Mouse (Mus musculus): ENCODE data around the gene Safb2. TPM values are rescaled to one million over a fixed set of nuclear protein-coding genes. Genes with fewer than 3 reads are reported as not detected.
A peak's percentile ranks its signal among the peaks of the same experiment; 100 is the strongest.

The Safb2 gene
- total RNA-seq, 2 experiments from 2014 or later: 142 to 174 TPM

DNA sequence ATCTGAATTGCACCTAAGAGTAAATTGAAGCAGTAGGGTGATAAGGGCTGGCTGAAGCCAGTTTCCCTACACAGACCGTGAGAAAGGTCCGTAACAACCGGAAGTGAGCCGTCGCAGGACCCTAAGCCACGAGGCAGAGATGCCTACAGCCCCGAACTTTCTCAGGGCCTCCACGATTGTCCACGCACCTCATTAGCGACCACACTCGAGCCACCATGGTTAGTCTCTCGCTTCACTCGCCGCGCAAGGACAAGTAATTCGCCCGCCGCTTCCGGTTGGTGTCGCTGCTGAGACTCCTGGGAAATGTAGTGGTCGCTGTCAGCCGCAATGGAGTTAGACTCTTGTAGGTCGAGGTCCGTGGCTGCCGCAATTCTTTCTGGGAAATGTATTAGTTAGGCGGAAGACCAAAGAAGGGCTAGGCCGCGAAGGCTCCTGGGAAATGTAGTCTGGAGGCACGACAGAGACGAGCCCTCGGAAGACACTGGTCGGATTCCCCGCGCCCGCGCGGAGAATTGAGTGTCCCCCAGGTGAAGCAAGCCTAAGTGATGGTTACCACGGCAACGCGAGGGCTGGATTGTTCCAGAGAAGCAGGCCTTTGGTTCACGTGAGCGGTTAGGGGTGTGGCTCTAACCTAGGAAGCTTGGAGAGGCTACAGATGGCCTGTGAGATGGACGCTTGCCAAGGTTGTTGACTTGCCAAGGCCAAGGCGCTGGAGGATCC, 25.2 kb upstream of the Safb2 start, which contains the start of gene 2410015M20Rik:
2410015M20Rik (minus strand) TSS at position 320 of the 720 bp plus-strand sequence.
- peak; percentile 95 for DNase-seq

DNA sequence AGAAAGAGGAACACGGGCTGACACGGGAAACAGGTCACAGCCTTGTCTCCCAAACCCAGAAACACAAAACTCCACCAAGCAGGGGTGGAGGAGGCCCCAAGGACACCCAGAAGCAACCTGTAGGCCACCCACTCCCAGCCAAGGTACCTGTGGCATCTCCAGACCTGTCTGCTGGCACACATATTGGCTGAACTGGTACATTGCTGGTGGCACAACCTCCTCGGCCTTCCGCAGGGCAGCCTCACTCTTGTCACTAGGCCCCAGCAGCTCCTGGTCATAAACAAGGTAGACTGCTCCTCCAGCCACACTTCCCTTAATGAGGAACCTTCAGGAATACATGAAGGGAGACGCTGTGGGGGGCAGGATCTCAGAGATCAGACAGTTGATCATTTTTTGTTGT, 24.3 kb upstream of the Safb2 start:
- no peak for DNase-seq

DNA sequence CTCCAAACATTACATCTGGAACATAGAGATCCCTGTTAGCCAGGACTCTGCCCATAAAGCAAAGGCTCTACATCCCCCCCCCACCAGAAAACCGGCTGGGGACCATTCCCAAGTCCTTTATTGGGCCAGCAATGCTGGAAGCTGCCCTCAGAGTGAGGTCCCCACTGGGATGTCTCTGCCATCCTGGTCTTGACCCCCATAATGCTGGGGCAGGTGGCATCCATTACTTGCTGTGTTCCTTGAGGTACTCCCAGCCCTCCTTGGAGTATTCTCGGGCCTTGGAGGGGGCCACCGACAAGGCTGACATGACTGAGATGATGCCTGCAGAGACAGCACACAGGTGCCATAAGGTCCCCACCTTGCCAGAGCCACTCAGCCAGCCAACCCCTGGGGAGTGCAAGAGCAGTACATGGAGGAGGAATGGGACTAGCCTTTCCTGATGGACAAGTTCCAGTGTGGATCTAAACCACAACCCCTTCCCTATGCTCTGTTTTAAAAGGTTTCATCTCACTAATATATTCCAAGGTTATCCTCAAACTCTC, 23.2 kb upstream of the Safb2 start:
- no peak for DNase-seq

DNA sequence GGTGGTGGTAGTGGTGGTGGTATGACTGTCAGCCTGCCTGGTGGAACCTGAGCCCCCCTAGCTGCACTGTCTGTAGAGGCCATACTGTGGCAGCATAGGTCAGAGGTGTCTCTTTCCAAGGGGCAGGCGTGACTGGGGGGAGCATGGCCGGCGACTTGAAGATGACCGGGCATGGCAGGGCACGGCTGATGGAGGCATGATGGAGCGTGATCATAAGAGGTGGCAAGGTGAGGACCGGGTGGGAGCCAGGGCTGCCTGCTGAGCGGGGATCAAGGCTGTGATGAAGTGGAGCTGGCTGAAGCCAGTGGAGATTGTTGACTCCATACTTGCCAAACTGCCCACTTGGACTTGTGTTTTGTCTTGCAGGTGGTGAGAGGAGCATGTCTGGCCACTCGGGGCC, 21.0 kb upstream of the Safb2 start:
- no peak for DNase-seq

DNA sequence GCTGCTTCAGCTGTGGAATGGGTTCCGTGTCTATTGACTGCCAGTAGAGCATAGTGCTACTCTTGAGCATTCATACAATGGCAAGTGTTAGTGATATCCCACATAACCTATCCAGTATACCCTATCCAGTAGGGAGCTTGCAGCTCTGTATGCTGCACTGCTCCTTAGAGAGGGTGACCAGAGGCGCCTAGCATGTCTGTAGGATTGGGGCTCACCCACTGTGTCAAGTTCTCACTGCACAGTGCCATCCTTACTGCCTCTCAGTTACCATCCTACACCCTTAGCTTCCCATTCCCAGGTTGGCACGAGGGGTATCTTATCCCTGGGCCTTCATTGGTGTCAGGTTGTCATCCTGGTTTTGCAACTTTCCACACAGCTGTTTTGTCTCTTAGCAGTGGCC, 20.0 kb upstream of the Safb2 start:
- DNase-seq: no peak

DNA sequence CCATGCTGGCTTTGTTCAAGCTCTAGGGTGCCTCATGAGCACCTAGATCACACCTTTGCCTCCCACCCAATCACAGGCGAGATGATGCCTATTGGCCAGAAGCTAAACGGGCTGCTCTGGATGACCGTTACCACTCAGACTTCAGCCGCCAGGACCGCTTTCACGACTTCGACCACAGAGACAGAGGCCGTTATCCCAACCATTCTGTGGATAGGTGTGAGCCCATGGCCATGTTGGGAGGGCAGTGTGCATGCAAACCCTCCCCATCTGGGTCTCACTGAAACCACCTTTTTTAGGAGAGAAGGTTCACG, 19.6 kb upstream of the Safb2 start:
- no peak for DNase-seq

DNA sequence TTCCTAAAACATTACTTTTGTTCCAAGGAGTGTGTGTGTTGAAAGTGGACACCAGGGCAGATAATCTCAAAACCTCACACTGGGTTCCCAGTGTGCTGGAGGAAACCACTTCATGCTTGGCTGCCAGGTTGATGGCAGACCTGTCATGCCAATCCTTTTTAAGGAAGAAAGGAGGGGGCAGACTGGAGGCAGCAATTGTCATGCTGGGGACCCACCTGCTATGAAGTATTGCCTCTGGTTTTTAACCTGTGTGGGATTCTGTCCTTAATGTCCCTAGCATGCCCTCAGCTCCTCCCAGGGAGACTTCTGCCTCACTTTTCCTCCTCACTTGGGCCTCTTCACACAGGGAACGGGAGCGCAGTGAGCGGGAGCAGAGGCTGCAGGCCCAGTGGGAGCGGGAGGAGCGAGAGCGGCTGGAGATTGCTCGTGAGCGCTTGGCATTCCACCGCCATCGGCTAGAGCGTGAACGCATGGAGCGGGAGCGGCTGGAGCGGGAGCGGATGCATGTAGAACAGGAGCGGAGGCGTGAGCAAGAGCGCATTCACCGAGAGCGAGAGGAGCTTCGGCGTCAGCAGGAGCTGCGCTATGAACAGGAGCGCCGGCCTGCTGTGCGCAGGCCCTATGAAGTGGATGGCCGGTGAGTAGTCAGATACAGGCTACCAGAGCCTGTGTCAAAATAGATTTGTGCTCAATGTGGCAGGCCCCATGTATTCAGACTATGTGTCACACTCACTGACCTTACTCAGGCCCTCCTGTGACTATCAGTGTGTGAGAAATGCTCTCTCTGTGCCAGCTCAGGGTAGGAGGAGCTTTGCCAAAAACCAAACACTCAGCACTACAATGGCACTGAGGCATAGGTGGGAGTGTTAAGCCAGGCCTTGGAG, 19.0 kb upstream of the Safb2 start:
- DNase-seq: no peak

DNA sequence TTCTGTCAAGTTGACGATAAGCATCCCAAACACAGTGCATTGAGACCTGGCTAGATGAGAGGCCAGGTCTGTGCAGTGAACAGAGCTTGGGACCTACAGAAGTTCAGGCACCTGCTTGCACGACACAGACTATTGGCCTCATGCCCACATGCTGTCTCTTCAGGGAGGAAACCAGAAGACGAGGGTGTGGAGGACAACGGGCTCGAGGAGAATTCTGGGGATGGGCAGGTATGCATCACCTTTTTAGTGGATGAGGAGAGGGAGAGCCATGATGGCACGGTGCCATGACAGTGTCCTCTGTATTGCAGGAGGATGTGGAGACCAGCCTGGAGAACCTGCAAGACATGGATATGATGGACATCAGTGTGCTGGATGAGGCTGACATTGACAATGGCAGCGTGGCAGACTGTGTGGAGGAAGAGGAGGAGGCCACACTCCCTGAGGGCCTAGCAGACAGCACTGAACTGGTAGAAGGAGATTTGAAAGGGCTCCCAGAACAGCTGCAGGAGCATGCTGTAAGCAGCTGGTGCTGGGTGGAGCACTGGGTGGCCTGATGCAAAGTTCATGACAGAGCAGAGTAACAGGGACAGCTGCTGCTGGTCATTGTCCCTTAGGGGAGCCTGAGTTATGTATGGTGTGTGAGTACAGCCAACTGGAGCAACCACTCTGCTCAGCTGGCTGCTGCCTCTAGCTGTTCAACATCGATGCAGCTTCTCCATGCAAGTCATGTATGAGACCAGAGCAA, 9.3 kb upstream of the Safb2 start:
- DNase-seq: no peak

DNA sequence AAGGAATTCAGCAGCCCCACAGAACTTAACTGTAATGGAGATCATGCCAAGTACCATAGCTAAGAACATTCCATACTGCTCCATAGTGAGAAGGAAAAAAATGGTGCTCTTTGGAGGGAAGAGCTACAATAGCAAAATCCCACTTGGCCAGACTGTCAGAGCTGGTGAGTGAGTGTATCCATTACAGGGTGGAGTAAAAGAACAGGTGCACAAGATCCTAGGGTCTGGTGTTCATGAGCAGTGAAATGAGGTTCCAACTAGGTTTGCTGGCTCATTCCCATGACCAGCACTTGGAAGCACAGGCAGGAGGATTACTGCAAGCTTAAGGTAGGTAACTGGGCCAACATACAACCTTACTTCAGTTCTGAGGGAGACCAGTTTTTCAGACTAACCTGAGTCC, 8.2 kb upstream of the Safb2 start:
- DNase-seq: no peak

DNA sequence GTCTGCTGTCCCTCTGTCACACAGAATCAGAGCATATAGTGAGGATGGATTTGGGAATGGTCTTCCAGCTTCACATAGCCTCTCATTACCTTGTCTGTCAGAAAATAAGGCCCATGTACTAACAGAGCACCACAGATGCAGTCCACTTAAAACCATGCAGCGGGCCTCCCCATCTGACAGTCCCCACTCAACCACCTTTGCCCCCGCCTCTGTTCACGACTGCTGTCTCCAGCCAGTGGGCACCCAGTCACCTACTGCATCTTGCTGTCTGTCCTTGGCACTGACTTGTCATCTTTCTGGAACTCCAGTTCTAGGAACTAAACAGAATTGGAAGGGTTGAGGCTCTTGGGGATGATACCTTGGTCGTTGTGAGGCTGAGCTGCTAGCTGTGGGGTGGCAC, 4.5 kb upstream of the Safb2 start:
- DNase-seq: no peak

DNA sequence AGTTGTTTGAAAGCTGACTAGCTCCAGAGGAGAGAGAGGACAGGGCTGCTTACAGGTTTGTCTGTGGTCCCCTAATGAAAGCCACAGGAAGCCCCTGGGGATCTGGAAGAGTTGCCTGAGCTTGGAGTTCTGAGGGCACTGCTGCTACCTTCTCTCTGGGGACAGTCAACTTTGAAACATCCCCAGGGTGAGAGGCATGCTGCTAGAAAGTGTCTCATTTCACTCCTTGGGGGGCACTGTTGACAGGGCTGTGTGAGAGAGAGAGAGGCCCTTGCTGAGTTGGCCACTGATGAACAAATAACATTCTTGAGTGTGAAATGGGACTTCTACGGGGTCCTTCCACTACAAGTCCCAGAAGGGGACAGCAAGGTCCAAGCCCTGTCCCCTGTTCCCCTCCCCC, 3.4 kb upstream of the Safb2 start:
- no peak for DNase-seq

DNA sequence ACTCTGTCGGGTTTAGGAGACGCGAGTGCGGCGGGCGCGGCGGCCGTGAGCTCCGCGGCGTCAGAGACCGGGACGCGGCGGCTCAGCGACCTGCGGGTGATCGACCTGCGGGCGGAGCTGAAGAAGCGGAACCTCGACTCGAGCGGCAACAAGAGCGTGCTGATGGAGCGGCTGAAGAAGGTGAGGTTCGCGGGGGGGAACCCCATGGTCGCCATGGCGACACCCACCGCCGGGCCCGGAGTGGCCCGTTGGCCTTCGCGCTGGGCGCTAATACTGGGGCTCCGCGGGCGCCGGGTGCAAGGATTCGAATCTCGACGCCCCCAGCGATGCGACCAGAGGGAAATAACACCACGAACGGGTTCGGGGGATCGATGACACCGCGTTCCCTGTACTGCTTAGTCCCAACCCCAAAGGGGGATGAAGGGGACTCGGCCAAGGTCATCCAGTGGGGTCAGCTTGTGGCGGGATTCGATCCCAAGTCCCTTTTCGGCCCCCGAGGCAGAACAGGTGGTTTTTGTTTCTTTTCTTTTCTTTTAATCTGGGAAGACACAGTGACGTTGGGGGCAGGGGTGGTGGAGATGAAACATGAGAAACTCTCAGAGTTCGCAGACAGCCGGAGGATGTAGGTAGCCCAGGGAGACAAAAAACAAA, 911 bp upstream of the Safb2 start:
- DNase-seq: no peak

DNA sequence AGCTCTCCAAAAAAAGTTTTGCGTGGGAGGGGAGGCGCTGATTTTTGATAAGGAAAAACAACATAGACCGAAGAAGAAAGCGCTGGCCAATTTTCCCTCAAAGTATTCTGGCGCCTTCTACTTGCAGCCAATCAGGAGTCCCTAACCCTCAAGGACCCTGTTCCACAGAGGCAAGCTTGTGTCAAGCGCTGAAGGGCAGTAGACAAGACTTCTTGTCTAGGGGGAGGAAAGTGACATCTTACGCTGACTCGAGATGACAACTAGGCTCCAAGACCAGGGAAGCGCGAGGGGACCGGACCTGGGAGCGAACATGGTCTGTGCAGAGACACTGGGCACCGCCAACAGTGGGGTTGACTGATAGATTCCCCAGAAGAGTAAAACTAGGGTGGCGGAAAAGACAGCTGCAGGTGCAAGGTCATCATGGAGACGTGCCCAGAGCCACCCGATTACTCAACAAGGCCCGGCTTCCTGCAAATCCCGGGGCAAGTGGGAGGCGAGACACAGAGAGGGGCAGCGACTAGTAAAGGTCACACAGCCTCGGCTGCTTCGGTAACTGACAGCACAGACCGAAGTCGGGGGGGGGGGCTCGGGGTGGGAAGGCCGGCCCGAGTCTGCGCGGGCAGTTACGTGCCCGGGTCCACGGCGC, 651 bp downstream of the Safb2 start:
- DNase-seq: peak in 1 of 2 experiments; percentile 37

DNA sequence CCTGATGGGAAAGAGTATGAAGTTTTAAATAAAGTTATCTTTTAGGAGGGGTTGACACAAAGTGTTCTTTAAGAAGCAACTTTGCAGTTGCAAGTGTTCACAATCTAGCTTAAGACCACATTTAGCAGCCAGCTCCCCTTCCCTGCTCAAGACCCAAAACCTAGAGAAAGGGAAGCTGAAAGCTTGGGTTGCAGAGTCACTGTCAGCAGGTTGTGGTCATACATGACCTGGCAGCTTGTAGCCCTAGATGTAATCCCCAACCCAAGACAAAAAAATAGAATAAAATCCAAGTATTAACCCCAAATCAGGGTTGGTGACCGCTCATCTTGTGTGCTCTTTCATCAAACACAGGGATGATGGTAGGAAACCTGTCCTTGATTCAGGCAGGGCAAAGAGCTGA, 1.3 kb downstream of the Safb2 start:
- no peak for DNase-seq

DNA sequence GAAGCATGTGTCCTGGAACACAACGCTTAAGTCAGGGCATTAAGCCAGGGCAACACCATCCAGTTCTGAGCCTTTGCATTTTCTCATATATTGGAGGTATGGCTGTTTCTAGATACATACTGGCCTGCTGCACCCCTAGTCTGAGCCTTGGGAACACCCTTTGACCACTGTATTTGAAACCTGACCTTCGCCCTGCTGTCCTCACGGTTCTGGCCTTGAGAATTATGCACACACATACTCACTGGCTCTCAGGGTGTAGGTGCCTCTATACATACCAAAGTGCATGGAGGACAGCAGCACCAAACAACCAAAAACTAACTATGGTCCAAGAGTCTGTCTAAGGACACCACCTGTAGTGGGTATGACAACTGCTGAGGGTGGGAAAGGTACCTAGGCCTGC, 11.4 kb downstream of the Safb2 start:
- no peak for DNase-seq

DNA sequence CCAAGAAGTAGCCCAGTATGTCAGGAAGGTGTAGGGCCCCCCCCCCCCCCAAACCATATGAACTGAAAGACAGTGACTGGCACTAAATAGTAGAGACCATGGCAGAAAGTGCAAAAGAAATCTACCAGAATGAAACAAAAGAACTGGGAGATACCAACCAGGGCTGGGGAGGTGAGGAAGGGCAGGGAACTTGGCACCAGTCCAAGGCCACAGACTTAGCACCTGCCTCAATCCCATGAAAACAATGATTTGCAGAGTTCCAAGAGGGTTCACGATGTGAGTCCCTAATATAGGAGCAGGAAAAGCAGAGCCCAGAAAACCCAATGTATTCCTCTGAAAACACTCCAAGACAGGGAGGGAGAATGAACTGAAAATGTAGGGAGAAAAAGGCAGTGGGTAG, 12.2 kb downstream of the Safb2 start:
- no peak for DNase-seq

DNA sequence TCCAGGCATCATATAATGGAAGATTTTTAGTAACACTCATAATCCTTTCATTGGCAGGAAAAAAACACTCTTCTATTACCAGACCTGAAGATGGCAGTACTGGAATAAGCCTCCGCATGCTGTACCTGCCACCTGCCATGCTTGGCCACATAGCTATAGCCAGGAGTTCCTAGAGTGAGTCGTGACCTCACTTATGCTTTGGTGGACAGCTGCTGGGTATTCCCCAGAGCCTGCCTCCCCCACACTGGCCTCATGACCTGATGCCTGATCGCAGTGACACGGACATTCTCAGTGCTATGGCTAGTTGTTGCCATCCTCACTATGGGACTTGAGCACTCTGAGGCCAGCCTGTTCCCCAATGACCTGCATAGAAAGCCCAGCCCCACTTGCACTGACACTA, 14.1 kb downstream of the Safb2 start:
- no peak for DNase-seq

DNA sequence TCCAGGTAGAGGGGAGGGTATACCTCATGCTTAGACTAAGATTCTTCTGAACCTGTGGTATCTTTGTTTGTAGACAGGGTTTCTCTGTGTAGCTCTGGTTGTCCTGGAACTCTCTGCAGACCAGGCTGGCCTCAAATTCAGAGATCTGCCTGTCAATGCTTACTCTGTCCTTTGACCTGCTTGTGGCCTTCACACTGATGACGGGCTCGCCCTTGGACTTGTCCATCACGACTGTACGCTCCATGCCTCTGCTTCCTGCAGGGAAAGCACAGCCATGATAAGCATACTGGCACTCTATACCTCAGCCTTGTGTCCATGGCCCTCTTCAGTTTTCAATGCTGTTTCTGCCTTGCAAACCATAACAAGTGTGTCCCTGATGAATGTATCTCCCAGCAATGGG, 17.0 kb downstream of the Safb2 start:
- no peak for DNase-seq

DNA sequence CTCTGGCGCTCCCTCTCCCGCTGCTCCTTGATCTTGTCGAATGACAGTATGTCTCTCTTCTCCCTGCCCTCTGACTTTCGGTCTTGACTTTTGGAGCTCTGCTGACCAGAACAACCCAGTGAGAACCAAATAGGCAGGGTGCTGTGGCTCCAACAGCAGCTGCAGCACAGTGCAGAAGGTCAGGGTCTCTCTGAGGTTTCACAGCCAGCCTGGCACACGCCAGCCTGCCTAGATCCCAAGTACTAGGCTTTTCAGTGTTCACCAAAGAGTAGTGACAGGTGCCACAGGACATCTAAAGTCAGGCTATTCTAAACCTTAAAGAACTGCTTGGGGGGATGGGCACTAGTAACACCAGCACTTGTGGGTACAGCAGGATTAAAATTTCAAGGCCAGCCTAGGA, 17.5 kb downstream of the Safb2 start:
- DNase-seq: no peak

DNA sequence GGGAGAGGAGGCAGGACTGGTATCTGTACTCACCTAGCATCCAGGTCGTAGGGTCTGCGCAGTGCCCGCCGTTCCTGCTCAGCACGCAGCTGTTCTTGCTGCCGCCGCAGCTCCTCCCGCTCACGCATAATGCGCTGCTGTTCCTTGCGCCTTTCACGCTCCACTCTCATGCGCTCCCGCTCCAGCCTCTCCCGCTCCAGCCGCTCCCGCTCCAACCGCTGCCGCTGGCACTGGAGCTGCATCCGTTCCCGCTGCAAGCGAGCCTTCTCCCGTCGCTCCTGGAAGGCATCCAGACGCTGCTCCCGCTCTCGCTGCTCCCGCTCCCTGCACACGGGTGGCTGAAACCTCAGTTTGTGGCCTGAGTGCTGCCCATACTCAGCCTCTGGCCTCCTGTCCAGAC, 18.1 kb downstream of the Safb2 start:
- no peak for DNase-seq

DNA sequence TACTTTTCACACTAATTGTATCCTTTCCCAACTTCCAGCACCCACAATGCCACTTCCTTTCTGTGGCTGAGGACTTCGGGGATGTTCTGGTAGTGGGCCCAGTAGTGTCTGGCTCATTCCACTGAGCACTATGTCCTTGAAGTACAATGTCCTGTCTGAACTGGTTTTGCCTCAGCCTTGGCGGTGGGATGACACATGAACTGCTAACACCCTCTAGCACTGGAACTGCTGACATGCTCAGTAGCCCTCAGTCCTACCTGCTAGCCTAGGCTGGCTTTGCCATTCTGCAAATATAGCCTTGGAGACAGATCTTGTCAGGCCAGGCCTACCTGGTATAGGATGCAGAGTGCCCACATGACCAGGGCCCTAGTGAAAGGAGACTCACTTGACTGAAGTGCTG, 22.5 kb downstream of the Safb2 start:
- no peak for DNase-seq

DNA sequence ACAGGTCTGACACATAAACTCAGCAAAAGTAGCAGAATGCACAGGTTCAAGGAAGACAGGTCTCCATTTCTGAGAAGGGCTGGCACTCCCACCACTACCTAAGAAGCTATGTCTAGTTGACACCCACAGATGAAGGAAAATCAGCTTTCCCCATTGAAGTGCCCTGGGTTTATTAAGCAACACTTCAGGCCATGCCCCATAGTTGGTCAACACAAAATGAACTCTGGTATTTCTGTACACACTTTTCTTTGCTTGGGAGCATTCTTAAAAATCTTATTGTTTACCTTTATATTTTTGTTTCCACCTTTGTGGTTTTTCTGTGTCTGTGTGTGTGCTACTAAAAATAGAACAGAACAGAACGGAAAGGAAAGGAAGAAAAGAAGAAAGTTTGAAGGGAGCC, 24.3 kb downstream of the Safb2 start:
- no peak for DNase-seq

Measured in layer of hippocampus, postnatal 36 days (tissue).